Mouse (Mus musculus) bone marrow macrophage, adult 2 months (primary cell): ENCODE measurements at regions not wholly inside any gene's neighbourhood (a gene's known extent, or its start where the extent isn't known, plus 50 kb on each side); places are given as distances from the start of the nearest gene placed in this dataset.
"Not testable (repeated sequence)": the region's sequence is repeated elsewhere in the genome, so short reads cannot be mapped to it uniquely, and the experiment has no call there.

Source experiments
- H3K27ac ChIP-seq: 2 replicates; pipeline ENCODE4 v1.5.1; 2012; ENCODE audit warnings: low read depth, low read length; ENCODE audit not compliant: insufficient read depth
- H3K4me1 ChIP-seq: 2 replicates; pipeline ENCODE4 v1.6.1; 2012; ENCODE audit warnings: low read length; ENCODE audit not compliant: control insufficient read depth, insufficient read depth
- H3K4me3 ChIP-seq: 2 replicates; pipeline ENCODE4 v1.5.1; 2012; ENCODE audit warnings: mild to moderate bottlenecking, low read length, moderate library complexity; ENCODE audit not compliant: insufficient read depth
- CTCF ChIP-seq: IDR thresholded peaks from 2 replicates; pipeline ENCODE4 v1.5.1; 2012; ENCODE audit warnings: low read depth, mild to moderate bottlenecking, low read length, moderate library complexity
- POLR2A ChIP-seq: IDR thresholded peaks from 2 replicates; pipeline ENCODE4 v1.6.1; 2012; ENCODE audit warnings: mild to moderate bottlenecking, low read depth, low read length, borderline replicate concordance

- no peak overlapping the region for H3K27ac ChIP-seq
- H3K4me3 ChIP-seq: no peak overlapping the region
- no peaks in the 10 kb centered on the region for H3K4me1 ChIP-seq
- TF ChIP-seq CTCF (no peak), POLR2A (no peak)
These were observed 677.0 kb upstream of the Gm19410 start for GRCm38 (mm10) chr8:35088380-35089244.

GRCm38 (mm10) chr8:35089519-35089918 is 676.1 kb upstream of the Gm19410 start:
- no peaks in the 10 kb centered on the region for H3K4me1 ChIP-seq
- TF ChIP-seq CTCF (no peak), POLR2A (no peak)
- no peak overlapping the region for H3K4me3 ChIP-seq
- H3K27ac ChIP-seq: no peak overlapping the region

- TF ChIP-seq CTCF (no peak), POLR2A (no peak)
- H3K4me1 ChIP-seq: peaks cover 9% of the 10 kb centered on the region
- no peak overlapping the region for H3K4me3 ChIP-seq
- H3K27ac ChIP-seq: no peak overlapping the region
These were observed 663.9 kb upstream of the Gm19410 start for GRCm38 (mm10) chr8:35101701-35102100.

GRCm38 (mm10) chr8:35102102-35102501 is 663.5 kb upstream of the Gm19410 start:
- H3K4me3 ChIP-seq, H3K27ac ChIP-seq, H3K4me1 ChIP-seq: not testable (repeated sequence)

DNA sequence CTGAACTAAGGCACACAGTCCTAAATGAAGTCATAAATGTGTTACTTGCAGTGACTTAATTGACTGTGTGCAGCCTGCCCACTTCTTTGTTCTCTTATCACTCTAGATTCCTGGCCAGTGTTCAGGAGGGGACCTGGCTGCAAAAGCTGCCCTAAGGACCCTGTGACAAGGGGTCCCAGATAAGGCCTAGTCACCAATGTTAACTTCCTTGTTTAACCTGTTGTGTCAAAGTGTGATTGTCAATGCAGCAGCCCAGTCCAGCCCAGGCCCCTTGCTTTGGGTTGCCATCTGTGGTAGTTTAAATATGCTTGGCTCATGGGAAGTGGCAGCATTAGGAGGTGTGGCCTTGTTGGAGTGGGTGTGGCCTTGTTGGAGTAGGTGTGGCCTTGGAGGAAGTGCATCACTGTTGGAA is 661.1 kb upstream of the Gm19410 start:
- H3K4me3 ChIP-seq: not testable (repeated sequence)
- H3K27ac ChIP-seq: 0 out of 2 replicates have a peak overlapping the region, but pooled peaks have one; percentile 50
- H3K4me1 ChIP-seq: peaks cover 14% of the 10 kb centered on the region

DNA sequence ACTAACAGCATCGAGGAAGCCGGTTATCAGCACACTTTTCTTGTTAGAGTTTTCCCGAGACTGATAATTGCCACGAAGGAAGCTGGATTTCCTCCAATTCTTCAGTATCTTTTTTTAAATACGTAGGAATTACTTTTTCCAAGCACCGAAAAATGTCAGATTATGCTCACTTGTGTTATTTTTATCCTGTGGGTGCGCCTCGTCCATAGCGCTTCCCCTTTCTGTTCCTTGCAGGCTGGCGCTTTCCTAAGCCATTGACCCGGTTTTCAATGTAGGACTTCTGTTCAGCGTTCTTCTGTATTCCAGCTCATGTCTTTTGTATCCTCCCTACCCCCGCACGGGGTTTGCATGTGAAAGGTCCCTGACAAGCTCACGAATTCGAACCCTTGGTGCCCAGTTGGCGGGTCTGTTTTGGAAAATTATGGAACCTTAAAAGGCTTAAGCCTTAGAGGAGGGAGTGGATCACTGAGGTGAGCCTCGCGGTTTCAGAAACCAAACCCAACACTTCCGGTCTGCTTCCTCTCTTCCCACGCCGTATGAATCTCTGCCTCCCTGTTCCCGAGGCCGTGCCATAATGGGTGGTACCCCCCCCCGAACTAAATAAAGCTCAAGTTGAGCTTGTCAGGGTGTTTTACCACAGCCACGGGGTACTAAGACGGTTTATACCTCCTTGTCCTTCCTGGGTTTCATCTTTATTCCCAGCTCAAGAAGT is 655.9 kb upstream of the Gm19410 start:
- Histone ChIP-seq H3K4me3 (peak overlapping the region; percentile 33), H3K4me1 (peaks cover 45% of the 10 kb centered on the region), H3K27ac (peak overlapping the region; percentile 73)
- TF ChIP-seq POLR2A (no peak), CTCF (no peak)

DNA sequence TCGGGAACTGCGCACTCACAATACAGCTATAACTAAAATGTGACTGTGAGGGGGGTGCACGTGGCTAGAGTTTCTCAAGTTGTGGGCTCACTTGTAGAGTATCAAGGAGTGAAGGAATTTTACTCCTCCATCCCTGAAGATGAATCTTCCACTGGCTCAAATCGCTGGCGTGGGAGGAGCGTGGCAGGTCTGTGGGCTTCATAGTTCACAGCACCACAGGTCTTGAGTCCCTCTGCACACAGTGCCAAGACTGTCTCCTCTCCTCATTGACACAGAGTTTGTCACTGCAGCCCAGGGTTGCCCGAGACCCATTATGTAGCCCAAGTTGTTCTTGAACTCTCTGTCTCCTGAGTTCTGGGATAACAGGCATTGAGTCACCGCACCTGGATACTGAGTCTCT is 655.3 kb upstream of the Gm19410 start:
- Histone ChIP-seq H3K27ac (no peak overlapping the region; the same call in 1 of the 2 replicates), H3K4me3 (peak overlapping the region; percentile 33; the same call in 1 of the 2 replicates), H3K4me1 (peaks cover 40% of the 10 kb centered on the region)
- TF ChIP-seq CTCF (no peak), POLR2A (no peak)

DNA sequence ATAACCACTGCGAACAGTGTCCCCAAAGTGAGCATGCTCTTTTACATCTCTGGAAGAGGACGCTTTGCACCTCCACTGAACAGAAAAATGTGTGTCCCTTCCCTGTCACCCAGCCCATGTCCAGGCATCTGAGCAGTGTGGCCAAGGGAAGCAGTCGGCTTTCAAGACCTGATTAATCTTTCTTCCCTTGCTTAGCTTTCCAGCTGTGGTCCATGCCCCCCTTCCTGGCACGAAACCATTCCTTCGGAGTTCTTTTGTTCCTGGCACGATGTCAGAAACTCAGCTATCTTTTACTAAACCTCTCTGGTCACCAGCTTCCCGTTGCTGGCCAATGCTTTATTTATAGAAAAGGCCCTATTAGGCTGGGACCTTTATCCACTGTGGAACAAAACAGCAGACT is 654.5 kb upstream of the Gm19410 start:
- TF ChIP-seq CTCF (no peak), POLR2A (no peak)
- Histone ChIP-seq H3K4me1 (peaks cover 38% of the 10 kb centered on the region), H3K27ac (peak overlapping the region; percentile 56), H3K4me3 (no peak overlapping the region)

- TF ChIP-seq POLR2A: no peak
- TF ChIP-seq CTCF: no peak
These were observed 652.9 kb upstream of the Gm19410 start for GRCm38 (mm10) chr8:35112591-35113265.

GRCm38 (mm10) chr8:35114031-35114430 is 651.6 kb upstream of the Gm19410 start:
- TF ChIP-seq CTCF: no peak
- no peak for TF ChIP-seq POLR2A
- H3K4me3 ChIP-seq: no peak overlapping the region
- H3K4me1 ChIP-seq: peaks cover 36% of the 10 kb centered on the region
- H3K27ac ChIP-seq: no peak overlapping the region

More at GRCm38 (mm10) chr8:35112591-35113265, 652.9 kb upstream of the Gm19410 start:
- H3K27ac ChIP-seq: no peak overlapping the region
- H3K4me3 ChIP-seq: no peak overlapping the region
- peaks cover 38% of the 10 kb centered on the region for H3K4me1 ChIP-seq
